Mouse (Mus musculus) liver, embryonic 11.5 days (tissue): ENCODE measurements around the gene Oas1h. TPM values are rescaled to one million over a fixed set of nuclear protein-coding genes. Genes with fewer than 3 reads are reported as not detected.
"Not testable (repeated sequence)": the region's sequence is repeated elsewhere in the genome, so short reads cannot be mapped to it uniquely, and the experiment has no call there.

ENCODE experiments used
- ATAC-seq: fragments of 200-750 bp; cut with Nextera tagmentation; replicated peaks from 2 replicates; pipeline ENCODE4 v1.8.0; 2017; ENCODE audit warnings: moderate number of reproducible peaks, mild to moderate bottlenecking, moderate TSS enrichment, moderate library complexity; ENCODE audit not compliant: low FRiP score
- DNase-seq: peaks from one replicate; pipeline ENCODE4 v3.0.0-alpha.2; 2017; ENCODE audit warnings: low spot score
- H3K27ac ChIP-seq: fragments of 300-500 bp; sonication (generic); 2 replicates; pipeline ENCODE4 v1.5.1; 2014; ENCODE audit warnings: mild to moderate bottlenecking, low read depth, low read length, control low read depth
- H3K27me3 ChIP-seq: fragments of 300-500 bp; sonication (generic); replicated peaks from 2 replicates; pipeline ENCODE4 v1.6.1; 2014; ENCODE audit warnings: low read length, mixed read lengths; ENCODE audit not compliant: control insufficient read depth, insufficient read depth
- H3K36me3 ChIP-seq: fragments of 300-500 bp; sonication (generic); 2 replicates; pipeline ENCODE4 v1.6.1; 2014; ENCODE audit warnings: mild to moderate bottlenecking, low read length, moderate library complexity, mixed read lengths; ENCODE audit not compliant: control insufficient read depth, insufficient read depth
- H3K4me1 ChIP-seq: fragments of 300-500 bp; sonication (generic); replicated peaks from 2 replicates; pipeline ENCODE4 v1.6.1; 2014; ENCODE audit warnings: low read length, mixed read lengths; ENCODE audit not compliant: control insufficient read depth, insufficient read depth
- H3K4me2 ChIP-seq: fragments of 300-500 bp; sonication (generic); 2 replicates; pipeline ENCODE4 v1.6.1; 2014; ENCODE audit warnings: mild to moderate bottlenecking, control low read depth, moderate library complexity
- H3K4me3 ChIP-seq: fragments of 300-500 bp; sonication (generic); 2 replicates; pipeline ENCODE4 v1.5.1; 2014; ENCODE audit warnings: low read depth, low read length, control low read depth
- H3K9ac ChIP-seq: fragments of 300-500 bp; sonication (generic); 2 replicates; pipeline ENCODE4 v1.6.1; 2014; ENCODE audit warnings: low read depth, low read length, control low read depth
- H3K9me3 ChIP-seq: fragments of 300-500 bp; sonication (generic); 2 replicates; pipeline ENCODE4 v1.6.1; 2016; ENCODE audit warnings: low read length, inconsistent platforms, mixed read lengths; ENCODE audit not compliant: control insufficient read depth
- WGBS: fragments of 180-500 bp; shearing (Covaris S2); extraction: QIAGEN DNeasy Blood & Tissue Kit; methylation state at CpG from one replicate; pipeline ENCODE4 v1.1.7; 2014; 5-methylcytosine and 5-hydroxymethylcytosine counted together
- microRNA-seq: library from miRNA; unstranded; fragments of <30 nt; microRNA quantifications from one replicate; pipeline ENCODE4, GENCODE M21; 2017; ENCODE audit warnings: borderline number of aligned reads
- polyA plus RNA-seq: library from polyadenylated mRNA; unstranded; fragments of >200 nt; fragmentation: Nextera tagmentation; extraction: Ambion mirVana; gene quantifications from 2 replicates; pipeline ENCODE4 v1.2.1, GENCODE M21; 2014

The Oas1h gene
- polyA plus RNA-seq, 1 experiment from 2014 or later = not detected

DNA sequence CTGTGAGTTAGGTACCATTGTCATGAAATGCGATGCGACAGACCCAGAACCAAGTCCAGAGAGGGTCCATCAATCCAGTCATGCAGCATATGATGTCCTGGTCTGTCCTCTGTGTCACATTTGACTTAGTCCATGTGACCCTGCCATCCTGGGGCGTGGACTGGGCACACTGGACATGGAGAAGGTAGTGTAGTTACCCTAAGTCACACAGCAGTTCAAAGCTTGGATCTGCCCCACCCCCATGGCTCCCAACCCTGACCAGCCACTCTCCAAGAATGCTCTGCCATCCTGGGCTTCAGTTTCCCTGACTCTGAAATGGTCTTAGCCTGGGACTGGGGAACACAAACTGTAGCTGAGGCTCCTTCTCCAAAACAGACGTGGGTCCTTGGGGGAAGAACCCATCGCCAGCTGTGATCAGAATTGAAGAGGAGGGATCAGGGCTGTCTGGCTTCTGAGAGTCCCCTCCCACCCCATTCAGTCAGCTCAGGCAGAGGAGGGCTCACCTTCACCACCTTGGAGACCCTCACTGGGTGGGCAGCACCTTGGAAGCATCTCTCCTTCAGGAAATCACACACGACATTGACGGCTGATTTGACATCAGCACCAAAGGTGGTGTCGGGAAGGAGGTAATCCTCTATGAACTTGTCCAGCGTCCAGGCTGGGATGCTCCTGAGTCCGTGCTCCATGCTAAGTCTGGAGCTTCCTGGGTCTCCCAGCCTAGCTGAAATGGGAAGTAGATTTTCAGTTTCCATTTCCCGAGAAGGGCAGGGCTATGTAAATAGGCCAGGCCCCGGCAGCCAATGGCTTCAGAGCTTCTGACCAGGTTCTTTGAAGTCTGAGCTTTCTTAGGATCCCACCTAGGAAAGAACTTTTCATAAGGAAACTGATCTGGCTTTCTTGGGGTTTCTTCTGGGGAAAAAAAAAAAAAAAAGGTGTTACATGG, 45.8 kb downstream of the Oas1h start, which contains the start of gene Oas1a:
Gene Oas1a (minus strand): TSS at position 731 of the 943 bp plus-strand sequence.
- H3K36me3 ChIP-seq, H3K9me3 ChIP-seq, H3K4me1 ChIP-seq, H3K27ac ChIP-seq, H3K4me2 ChIP-seq, H3K27me3 ChIP-seq, DNase-seq, ATAC-seq, H3K4me3 ChIP-seq, H3K9ac ChIP-seq: not testable (repeated sequence)
- 28% methylated on average over 9 of the region's 12 CpGs for WGBS

- Histone ChIP-seq H3K9me3 (no peaks in the 10 kb centered on the region), H3K4me1 (no peaks in the 10 kb centered on the region), H3K9ac (no peak overlapping the region), H3K4me3 (no peak overlapping the region), H3K36me3 (no peaks in the 10 kb centered on the region), H3K4me2 (no peak overlapping the region), H3K27me3 (no peaks in the 10 kb centered on the region), H3K27ac (no peak overlapping the region)
- WGBS = 43% methylated on average over 7 of the region's 7 CpGs
- DNase-seq (no peak), ATAC-seq (no peak)
Measured at GRCm38 (mm10) chr5:120908196-120908920, 47.1 kb downstream of the Oas1h start.

GRCm38 (mm10) chr5:120914204-120914603, 53.0 kb downstream of the Oas1h start, which contains the start of gene Oas1d:
Gene Oas1d (plus strand): TSS chr5:120914536.
- WGBS = 54% methylated on average over 8 of the region's 8 CpGs
- H3K27ac ChIP-seq, H3K4me1 ChIP-seq, H3K27me3 ChIP-seq, H3K9ac ChIP-seq, H3K4me3 ChIP-seq, ATAC-seq, H3K36me3 ChIP-seq, DNase-seq, H3K4me2 ChIP-seq, H3K9me3 ChIP-seq: not testable (repeated sequence)

DNA sequence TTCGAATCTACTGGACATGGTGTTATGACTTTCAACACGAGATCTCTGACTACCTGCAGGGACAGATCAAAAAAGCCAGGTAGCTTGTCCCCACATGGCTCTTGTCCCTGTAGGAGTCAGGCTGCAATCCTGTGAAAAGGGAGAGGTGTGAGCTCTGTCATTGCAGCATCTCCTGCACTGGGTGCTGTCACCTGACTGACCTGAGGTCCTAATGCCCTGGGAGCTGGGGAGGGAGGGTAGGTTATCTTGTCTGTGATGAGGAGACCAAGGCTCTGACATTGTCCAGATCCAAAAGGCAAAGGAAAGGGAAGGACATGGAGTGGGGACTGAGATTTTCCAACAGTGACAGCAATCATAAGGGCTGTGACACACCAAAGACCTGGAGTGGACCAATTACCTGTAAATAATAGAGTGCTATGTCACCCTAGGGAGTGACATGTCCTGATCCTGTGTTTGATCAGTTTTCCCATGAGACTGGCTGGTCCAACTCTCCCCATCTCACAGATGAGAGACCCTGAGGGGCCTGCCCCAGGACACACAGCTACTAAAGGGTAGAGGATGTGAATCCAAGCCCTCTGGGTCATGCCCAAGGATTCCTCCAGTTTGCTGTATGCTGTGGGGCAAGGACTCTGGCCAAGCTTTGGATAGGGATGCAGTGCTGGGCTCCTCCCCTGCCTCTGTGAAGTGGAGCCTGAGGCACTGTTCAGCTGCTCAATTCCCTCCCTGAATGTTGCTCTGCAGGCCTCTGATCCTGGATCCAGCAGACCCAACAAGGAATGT, 58.1 kb downstream of the Oas1h start:
- H3K36me3 ChIP-seq, H3K4me3 ChIP-seq, DNase-seq, ATAC-seq, H3K27me3 ChIP-seq, H3K9me3 ChIP-seq, H3K4me1 ChIP-seq, H3K9ac ChIP-seq, H3K4me2 ChIP-seq, H3K27ac ChIP-seq: not testable (repeated sequence)
- WGBS = 54% methylated on average over 2 of the region's 2 CpGs

- H3K9ac ChIP-seq = no peak overlapping the region
- WGBS = 65% methylated on average over 3 of the region's 3 CpGs
- no peak overlapping the region for H3K4me3 ChIP-seq
- no peaks in the 10 kb centered on the region for H3K36me3 ChIP-seq
- no peak for ATAC-seq
- H3K27me3 ChIP-seq = no peaks in the 10 kb centered on the region
- DNase-seq = no peak
- H3K27ac ChIP-seq = no peak overlapping the region
- H3K9me3 ChIP-seq = no peaks in the 10 kb centered on the region
- no peak overlapping the region for H3K4me2 ChIP-seq
- no peaks in the 10 kb centered on the region for H3K4me1 ChIP-seq
Measured at GRCm38 (mm10) chr5:120920296-120920695, 59.1 kb downstream of the Oas1h start.

Small RNAs within 50 kb of the gene (microRNA-seq; reads per million reads assigned to microRNA genes)
- gene Gm22907 = not detected

Other genes starting within 250 kb of the Oas1h start
- 9.0 and 13.1 TPM in 2 replicates for gene Rita1, start 248.8 kb upstream of the Oas1h start, polyA plus RNA-seq
- gene Ddx54, start 248.7 kb upstream of the Oas1h start, polyA plus RNA-seq = 46.7 and 47.0 TPM in 2 replicates
- gene Cfap73, start 227.2 kb upstream of the Oas1h start, polyA plus RNA-seq = not detected in 2 replicates
- 0.25 and 0.32 TPM in 2 replicates for gene Rasal1, start 212.6 kb upstream of the Oas1h start, polyA plus RNA-seq
- 0.23 and 1.1 TPM in 2 replicates for gene Dtx1, start 149.5 kb upstream of the Oas1h start, polyA plus RNA-seq
- 0.23 and 0.29 TPM in 2 replicates for gene Oas2, start 111.6 kb upstream of the Oas1h start, polyA plus RNA-seq
- gene Oas3, start 83.8 kb upstream of the Oas1h start, polyA plus RNA-seq = 0.04 and 0.08 TPM in 2 replicates
- not detected in 2 replicates for gene Oas1e, start 65.9 kb upstream of the Oas1h start, polyA plus RNA-seq
- gene Oas1c, start 48.9 kb upstream of the Oas1h start, polyA plus RNA-seq = 0.19 TPM in 1 of 2 replicates, not detected in the other
- not detected in 2 replicates for gene Oas1f, start 14.1 kb upstream of the Oas1h start, polyA plus RNA-seq
- gene Oas1g, start 26.2 kb downstream of the Oas1h start, polyA plus RNA-seq = 0.23 and 0.39 TPM in 2 replicates
- 1.3 and 1.6 TPM in 2 replicates for gene Oas1a, start 46.1 kb downstream of the Oas1h start, polyA plus RNA-seq
- gene Oas1d, start 53.1 kb downstream of the Oas1h start, polyA plus RNA-seq = not detected in 2 replicates
- gene Rph3a, start 148.7 kb downstream of the Oas1h start, polyA plus RNA-seq = not detected in 2 replicates